Mouse (Mus musculus): ENCODE data around the gene Krtcap2. TPM values are rescaled to one million over a fixed set of nuclear protein-coding genes. Genes with fewer than 3 reads are reported as not detected.
A peak's percentile ranks its signal among the peaks of the same experiment; 100 is the strongest.

Krtcap2 gene
- polyA plus RNA-seq, 1 experiment, result 183 TPM

DNA sequence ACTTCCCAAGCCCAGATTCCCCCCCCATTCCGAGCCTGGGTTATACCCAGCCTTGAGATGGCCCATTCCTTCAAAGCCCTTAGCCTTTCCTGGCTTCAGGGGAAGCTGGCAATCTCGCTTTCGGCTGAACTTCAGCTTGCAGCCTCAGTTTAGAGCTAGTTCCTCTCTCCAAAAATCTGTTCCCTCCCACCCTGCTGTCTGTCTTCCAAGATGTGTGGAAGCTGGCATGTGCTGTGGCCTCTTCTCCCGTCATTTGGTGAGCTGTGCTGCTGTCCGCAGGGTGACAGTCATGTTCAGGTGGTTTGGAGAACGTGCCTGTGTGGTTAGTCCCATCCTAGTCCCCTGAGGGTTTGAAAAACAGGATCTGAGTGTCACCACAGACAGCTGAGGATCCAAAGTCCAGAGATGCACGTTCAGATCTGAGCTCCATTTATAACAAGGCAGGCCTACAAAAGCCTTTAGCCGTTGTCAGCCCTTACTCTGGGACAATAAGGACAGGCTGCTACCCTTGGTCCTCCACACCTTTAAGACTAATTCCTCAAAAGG is 50.0 kb downstream of the Krtcap2 start:
- WGBS, result 56% methylated on average over 8 of the region's 8 CpGs
- Histone ChIP-seq H3K27ac (ENCODE audit: control insufficient read depth, insufficient read depth, low read length) (no peak overlapping the region), H3K4me3 (ENCODE audit: control insufficient read depth, insufficient read depth, low read length) (no peak overlapping the region), H3K36me3 (ENCODE audit: control insufficient read depth, insufficient read depth, low read length) (no peaks in the 10 kb centered on the region), H3K4me1 (replicated peaks; ENCODE audit: control insufficient read depth, insufficient read depth, low read length) (peaks cover 28% of the 10 kb centered on the region), H3K27me3 (ENCODE audit: control insufficient read depth, insufficient read depth, low read length) (no peaks in the 10 kb centered on the region)
- DNase-seq, result no peak
- TF ChIP-seq POLR2A (IDR thresholded peaks at IDR 0.05; ENCODE audit: control insufficient read depth, extremely low read depth, insufficient read depth, low read length, poor library complexity), result no peak
- 0 out of 2 replicates have a peak, but pooled peaks have one; percentile 7 for TF ChIP-seq CTCF (IDR thresholded peaks at IDR 0.05; ENCODE audit: borderline replicate concordance, control insufficient read depth, extremely low read depth, insufficient read depth, low read length, poor library complexity)

DNA sequence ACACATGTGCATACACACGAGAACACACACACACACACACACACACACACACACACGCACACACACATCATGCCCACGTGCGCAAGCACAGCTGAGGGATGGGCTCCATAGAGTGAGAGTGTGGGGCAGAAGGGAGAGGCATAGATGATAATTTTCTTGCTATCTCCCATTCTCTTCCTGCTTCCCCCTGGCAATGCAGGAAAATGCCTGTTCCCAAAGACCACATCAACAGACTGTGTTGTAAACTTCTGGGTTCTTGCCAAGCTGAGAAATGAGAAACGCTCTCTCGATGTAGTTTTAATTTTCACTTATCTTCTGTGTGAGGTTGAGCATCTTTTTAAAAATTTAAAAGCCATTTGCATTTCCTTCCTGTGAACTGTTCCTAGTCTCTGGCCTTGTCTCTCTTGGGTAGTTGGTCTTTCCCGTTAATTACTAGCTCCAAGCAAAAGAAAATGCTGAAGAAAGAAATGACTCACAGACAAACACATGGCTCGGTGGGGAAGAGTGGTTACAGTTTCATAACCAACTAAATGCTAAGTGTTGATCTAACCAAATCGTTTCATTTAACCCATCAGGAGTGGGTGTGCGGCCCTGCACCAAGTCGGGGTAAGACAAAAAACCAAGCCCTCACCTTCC is 51.1 kb downstream of the Krtcap2 start:
- H3K4me3 ChIP-seq (ENCODE audit: control insufficient read depth, insufficient read depth, low read length), result no peak overlapping the region
- no peak for DNase-seq
- peaks cover 25% of the 10 kb centered on the region for H3K4me1 ChIP-seq (replicated peaks; ENCODE audit: control insufficient read depth, insufficient read depth, low read length)
- WGBS, result 82% methylated on average over 11 of the region's 11 CpGs
- TF ChIP-seq CTCF (IDR thresholded peaks at IDR 0.05; ENCODE audit: borderline replicate concordance, control insufficient read depth, extremely low read depth, insufficient read depth, low read length, poor library complexity) (no peak), POLR2A (IDR thresholded peaks at IDR 0.05; ENCODE audit: control insufficient read depth, extremely low read depth, insufficient read depth, low read length, poor library complexity) (no peak)
- H3K27ac ChIP-seq (ENCODE audit: control insufficient read depth, insufficient read depth, low read length), result no peak overlapping the region
- H3K27me3 ChIP-seq (ENCODE audit: control insufficient read depth, insufficient read depth, low read length), result no peaks in the 10 kb centered on the region
- H3K36me3 ChIP-seq (ENCODE audit: control insufficient read depth, insufficient read depth, low read length), result no peaks in the 10 kb centered on the region

DNA sequence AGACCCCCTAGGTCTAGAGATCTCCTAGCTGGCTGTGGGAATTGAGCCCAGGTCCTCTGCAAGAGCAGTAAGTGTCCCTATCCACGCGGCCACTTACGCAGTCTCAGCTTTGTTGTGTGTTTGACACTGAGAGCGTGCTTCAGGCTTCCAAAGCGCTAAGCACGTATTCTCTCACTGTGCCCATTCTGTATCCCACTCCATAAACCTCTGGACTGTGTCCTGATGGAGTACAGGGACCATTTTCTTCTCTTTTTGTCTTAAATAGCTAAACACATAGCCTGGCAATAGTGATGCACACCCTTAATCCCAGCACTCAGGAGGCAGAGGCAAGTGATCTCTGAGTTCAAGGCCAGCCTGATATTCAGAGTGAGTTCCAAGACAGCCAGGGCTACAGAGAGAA is 53.1 kb downstream of the Krtcap2 start:
- 93% methylated on average over 6 of the region's 6 CpGs for WGBS
- TF ChIP-seq POLR2A (IDR thresholded peaks at IDR 0.05; ENCODE audit: control insufficient read depth, extremely low read depth, insufficient read depth, low read length, poor library complexity) (no peak), CTCF (IDR thresholded peaks at IDR 0.05; ENCODE audit: borderline replicate concordance, control insufficient read depth, extremely low read depth, insufficient read depth, low read length, poor library complexity) (no peak)
- Histone ChIP-seq H3K36me3 (ENCODE audit: control insufficient read depth, insufficient read depth, low read length) (no peaks in the 10 kb centered on the region), H3K27me3 (ENCODE audit: control insufficient read depth, insufficient read depth, low read length) (no peaks in the 10 kb centered on the region), H3K4me3 (ENCODE audit: control insufficient read depth, insufficient read depth, low read length) (no peak overlapping the region), H3K27ac (ENCODE audit: control insufficient read depth, insufficient read depth, low read length) (no peak overlapping the region), H3K4me1 (replicated peaks; ENCODE audit: control insufficient read depth, insufficient read depth, low read length) (peaks cover 12% of the 10 kb centered on the region)
- no peak for DNase-seq

DNA sequence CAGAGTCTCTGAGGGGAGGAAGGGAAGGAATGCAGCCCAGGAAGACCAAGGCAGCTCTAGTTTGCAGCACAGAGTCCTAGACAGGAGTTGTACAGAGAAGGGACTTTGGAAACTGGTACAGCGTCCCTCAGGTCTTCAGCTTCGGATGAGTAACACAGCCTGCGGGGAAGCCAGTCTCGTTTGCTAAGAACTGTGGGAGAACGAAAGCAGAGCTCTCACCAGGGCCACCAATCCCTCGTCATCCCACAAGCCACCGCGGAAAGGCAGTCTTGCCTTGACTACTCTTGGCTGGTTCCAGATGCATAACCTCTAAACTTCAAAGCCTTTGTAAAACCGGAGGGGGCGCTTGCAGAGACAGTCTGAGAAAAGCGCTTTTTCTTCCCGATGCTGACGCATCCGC is 53.7 kb downstream of the Krtcap2 start:
- 1% methylated on average over 14 of the region's 14 CpGs for WGBS
- no peak overlapping the region for H3K4me3 ChIP-seq (ENCODE audit: control insufficient read depth, insufficient read depth, low read length)
- peaks cover 10% of the 10 kb centered on the region for H3K4me1 ChIP-seq (replicated peaks; ENCODE audit: control insufficient read depth, insufficient read depth, low read length)
- DNase-seq, result peak; percentile 54
- no peak for TF ChIP-seq CTCF (IDR thresholded peaks at IDR 0.05; ENCODE audit: borderline replicate concordance, control insufficient read depth, extremely low read depth, insufficient read depth, low read length, poor library complexity)
- no peak for TF ChIP-seq POLR2A (IDR thresholded peaks at IDR 0.05; ENCODE audit: control insufficient read depth, extremely low read depth, insufficient read depth, low read length, poor library complexity)
- no peaks in the 10 kb centered on the region for H3K36me3 ChIP-seq (ENCODE audit: control insufficient read depth, insufficient read depth, low read length)
- no peaks in the 10 kb centered on the region for H3K27me3 ChIP-seq (ENCODE audit: control insufficient read depth, insufficient read depth, low read length)
- H3K27ac ChIP-seq (ENCODE audit: control insufficient read depth, insufficient read depth, low read length), result no peak overlapping the region

Other genes starting within 250 kb of the Krtcap2 start
- gene Rusc1, start 152.7 kb upstream of the Krtcap2 start, polyA plus RNA-seq (2012; rRNA removed), result 45.8 and 50.9 TPM in 2 replicates
- not detected in 2 replicates for gene Gm43738, start 144.9 kb upstream of the Krtcap2 start, polyA plus RNA-seq (2012; rRNA removed)
- gene Fdps, start 144.0 kb upstream of the Krtcap2 start, polyA plus RNA-seq (2012; rRNA removed), result 58.1 and 71.6 TPM in 2 replicates
- 2.2 and 2.7 TPM in 2 replicates for gene Pklr, start 109.8 kb upstream of the Krtcap2 start, polyA plus RNA-seq (2012; rRNA removed)
- 15.9 and 18.1 TPM in 2 replicates for gene Hcn3, start 85.8 kb upstream of the Krtcap2 start, polyA plus RNA-seq (2012; rRNA removed)
- 117 and 126 TPM in 2 replicates for gene Clk2, start 81.2 kb upstream of the Krtcap2 start, polyA plus RNA-seq (2012; rRNA removed)
- gene Scamp3, start 68.5 kb upstream of the Krtcap2 start, polyA plus RNA-seq (2012; rRNA removed), result 240 and 251 TPM in 2 replicates
- 250 and 278 TPM in 2 replicates for gene Fam189b, start 62.8 kb upstream of the Krtcap2 start, polyA plus RNA-seq (2012; rRNA removed)
- 98.8 and 117 TPM in 2 replicates for gene Gba, start 43.0 kb upstream of the Krtcap2 start, polyA plus RNA-seq (2012; rRNA removed)
- 7.2 and 10.9 TPM in 2 replicates for gene Thbs3, start 30.8 kb upstream of the Krtcap2 start, polyA plus RNA-seq (2012; rRNA removed)
- 209 and 224 TPM in 2 replicates for gene Mtx1, start 18.9 kb upstream of the Krtcap2 start, polyA plus RNA-seq (2012; rRNA removed)
- gene Muc1, start 16.9 kb upstream of the Krtcap2 start, polyA plus RNA-seq (2012; rRNA removed), result 14.1 and 14.4 TPM in 2 replicates
- 12.1 and 13.0 TPM in 2 replicates for gene Trim46, start 343 bp downstream of the Krtcap2 start, polyA plus RNA-seq (2012; rRNA removed)
- gene Dpm3, start 13.4 kb downstream of the Krtcap2 start, polyA plus RNA-seq (2012; rRNA removed), result 477 and 588 TPM in 2 replicates
- 196 and 251 TPM in 2 replicates for gene Slc50a1, start 24.6 kb downstream of the Krtcap2 start, polyA plus RNA-seq (2012; rRNA removed)
- 6.3 and 9.7 TPM in 2 replicates for gene Efna1, start 35.2 kb downstream of the Krtcap2 start, polyA plus RNA-seq (2012; rRNA removed)
- gene Efna3, start 77.0 kb downstream of the Krtcap2 start, polyA plus RNA-seq (2012; rRNA removed), result 3.7 and 4.2 TPM in 2 replicates
- 12.5 TPM in 2 replicates for gene Efna4, start 92.1 kb downstream of the Krtcap2 start, polyA plus RNA-seq (2012; rRNA removed)
- 38.7 and 49.6 TPM in 2 replicates for gene Adam15, start 104.0 kb downstream of the Krtcap2 start, polyA plus RNA-seq (2012; rRNA removed)
- 0.36 and 0.50 TPM in 2 replicates for gene Dcst2, start 116.0 kb downstream of the Krtcap2 start, polyA plus RNA-seq (2012; rRNA removed)
- 0.24 and 0.32 TPM in 2 replicates for gene Dcst1, start 119.3 kb downstream of the Krtcap2 start, polyA plus RNA-seq (2012; rRNA removed)
- gene Zbtb7b, start 148.8 kb downstream of the Krtcap2 start, polyA plus RNA-seq (2012; rRNA removed), result 59.8 and 64.9 TPM in 2 replicates
- gene Lenep, start 156.8 kb downstream of the Krtcap2 start, polyA plus RNA-seq (2012; rRNA removed), result 0.66 TPM in 1 of 2 replicates, not detected in the other
- 57.0 and 58.3 TPM in 2 replicates for gene Flad1, start 165.9 kb downstream of the Krtcap2 start, polyA plus RNA-seq (2012; rRNA removed)
- gene Cks1b, start 172.4 kb downstream of the Krtcap2 start, polyA plus RNA-seq (2012; rRNA removed), result 104 TPM in 2 replicates
- gene Shc1, start 172.5 kb downstream of the Krtcap2 start, polyA plus RNA-seq (2012; rRNA removed), result 89.9 and 92.1 TPM in 2 replicates
- gene Pygo2, start 184.2 kb downstream of the Krtcap2 start, polyA plus RNA-seq (2012; rRNA removed), result 82.3 and 133 TPM in 2 replicates
- gene Pbxip1, start 190.7 kb downstream of the Krtcap2 start, polyA plus RNA-seq (2012; rRNA removed), result 36.5 and 41.6 TPM in 2 replicates
- gene Pmvk, start 208.6 kb downstream of the Krtcap2 start, polyA plus RNA-seq (2012; rRNA removed), result 20.0 and 22.6 TPM in 2 replicates

All from thymus, adult 2 months (tissue).